Mouse (Mus musculus): ENCODE results near the gene Plgrkt. TPM values are rescaled to one million over a fixed set of nuclear protein-coding genes. Genes with fewer than 3 reads are reported as not detected.

The Plgrkt gene
- polyA plus RNA-seq, 1 experiment from 2014 or later = 75.7 TPM

- ATAC-seq (ENCODE audit: low FRiP score) = no peak
- Histone ChIP-seq H3K4me3 (replicated peaks) (no peak overlapping the region), H3K27me3 (replicated peaks) (no peaks in the 10 kb centered on the region), H3K27ac (replicated peaks) (no peak overlapping the region), H3K9ac (replicated peaks) (no peak overlapping the region), H3K36me3 (peaks cover 30% of the 10 kb centered on the region), H3K4me2 (no peak overlapping the region), H3K4me1 (no peaks in the 10 kb centered on the region), H3K9me3 (replicated peaks) (peaks cover 5% of the 10 kb centered on the region; the same call in 1 of the 2 replicates)
- WGBS = 57% methylated on average over 7 of the region's 7 CpGs
Measured at GRCm38 (mm10) chr19:29312661-29313060, 54.5 kb downstream of the Plgrkt start.

DNA sequence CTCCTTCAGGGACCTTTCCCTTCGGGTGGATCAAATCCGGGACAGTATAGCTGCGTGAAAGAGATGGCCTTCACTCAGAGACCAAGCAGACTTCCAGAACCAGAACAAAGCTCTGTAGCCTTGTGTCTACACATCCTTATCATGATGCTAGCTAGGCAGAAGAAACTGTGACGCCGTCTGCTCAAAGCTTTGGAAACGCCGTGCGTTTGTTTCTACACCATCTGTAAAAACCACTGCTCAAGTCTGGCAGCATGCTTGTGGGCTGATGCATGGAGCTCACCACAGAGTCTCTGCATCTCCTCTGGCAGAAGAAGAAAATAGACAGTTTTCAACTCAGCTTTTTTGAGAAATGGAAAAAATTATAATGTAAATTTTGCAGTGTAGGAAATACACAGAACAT, 55.4 kb downstream of the Plgrkt start:
- Histone ChIP-seq H3K27me3 (replicated peaks) (no peaks in the 10 kb centered on the region), H3K4me1 (no peaks in the 10 kb centered on the region), H3K4me3 (replicated peaks) (no peak overlapping the region), H3K9ac (replicated peaks) (no peak overlapping the region), H3K36me3 (peaks cover 30% of the 10 kb centered on the region), H3K4me2 (no peak overlapping the region), H3K9me3 (replicated peaks) (peaks cover 3% of the 10 kb centered on the region; the same call in 1 of the 2 replicates), H3K27ac (replicated peaks) (no peak overlapping the region)
- ATAC-seq (ENCODE audit: low FRiP score) = no peak
- 93% methylated on average over 8 of the region's 8 CpGs for WGBS

GRCm38 (mm10) chr19:29308832-29309231, 58.4 kb downstream of the Plgrkt start:
- H3K9ac ChIP-seq (replicated peaks) = no peak overlapping the region
- ATAC-seq (ENCODE audit: low FRiP score) = no peak

GRCm38 (mm10) chr19:29302119-29302518, 65.1 kb downstream of the Plgrkt start:
- H3K9ac ChIP-seq (replicated peaks) = no peak overlapping the region
- no peaks in the 10 kb centered on the region for H3K4me1 ChIP-seq
- no peak overlapping the region for H3K27ac ChIP-seq (replicated peaks)
- H3K4me3 ChIP-seq (replicated peaks) = no peak overlapping the region
- peaks cover 52% of the 10 kb centered on the region for H3K36me3 ChIP-seq
- ATAC-seq (ENCODE audit: low FRiP score) = no peak
- H3K27me3 ChIP-seq (replicated peaks) = no peaks in the 10 kb centered on the region
- WGBS = 89% methylated on average over 2 of the region's 2 CpGs
- H3K4me2 ChIP-seq = no peak overlapping the region
- H3K9me3 ChIP-seq (replicated peaks) = no peaks in the 10 kb centered on the region

More at GRCm38 (mm10) chr19:29308832-29309231, 58.4 kb downstream of the Plgrkt start:
- Histone ChIP-seq H3K9me3 (replicated peaks) (no peaks in the 10 kb centered on the region), H3K27me3 (replicated peaks) (no peaks in the 10 kb centered on the region), H3K36me3 (peaks cover 36% of the 10 kb centered on the region), H3K4me1 (no peaks in the 10 kb centered on the region), H3K27ac (replicated peaks) (no peak overlapping the region), H3K4me2 (no peak overlapping the region), H3K4me3 (replicated peaks) (no peak overlapping the region)

- 93% methylated on average over 13 of the region's 13 CpGs for WGBS
- H3K9me3 ChIP-seq (replicated peaks) = no peaks in the 10 kb centered on the region
- H3K4me1 ChIP-seq = no peaks in the 10 kb centered on the region
- no peak overlapping the region for H3K4me3 ChIP-seq (replicated peaks)
- no peaks in the 10 kb centered on the region for H3K27me3 ChIP-seq (replicated peaks)
- H3K27ac ChIP-seq (replicated peaks) = no peak overlapping the region
- H3K36me3 ChIP-seq = peaks cover 58% of the 10 kb centered on the region
- no peak for ATAC-seq (ENCODE audit: low FRiP score)
- no peak overlapping the region for H3K4me2 ChIP-seq
- no peak overlapping the region for H3K9ac ChIP-seq (replicated peaks)
Measured at GRCm38 (mm10) chr19:29300919-29301318, 66.3 kb downstream of the Plgrkt start.

Other genes with a start within 250 kb of the Plgrkt start
- 10.9 and 11.9 TPM in 2 replicates for gene Jak2, start 115.6 kb downstream of the Plgrkt start, polyA plus RNA-seq (2015; fragmentation: Nextera tagmentation; extraction: Ambion mirVana)
- gene Insl6, start 42.0 kb downstream of the Plgrkt start, polyA plus RNA-seq (2015; fragmentation: Nextera tagmentation; extraction: Ambion mirVana) = 1.7 and 3.2 TPM in 2 replicates
- 3.6 and 4.5 TPM in 2 replicates for gene Rln1, start 32.7 kb downstream of the Plgrkt start, polyA plus RNA-seq (2015; fragmentation: Nextera tagmentation; extraction: Ambion mirVana)
- gene Cd274, start 65 bp upstream of the Plgrkt start, polyA plus RNA-seq (2015; fragmentation: Nextera tagmentation; extraction: Ambion mirVana) = 0.81 and 4.5 TPM in 2 replicates
- gene Pdcd1lg2, start 43.5 kb upstream of the Plgrkt start, polyA plus RNA-seq (2015; fragmentation: Nextera tagmentation; extraction: Ambion mirVana) = 0.09 and 0.56 TPM in 2 replicates
- gene Ric1, start 154.9 kb upstream of the Plgrkt start, polyA plus RNA-seq (2015; fragmentation: Nextera tagmentation; extraction: Ambion mirVana) = 13.8 and 14.6 TPM in 2 replicates

All from neural tube, embryonic 15.5 days (tissue).